Mouse (Mus musculus): ENCODE data around the gene Pdgfra.

Pdgfra gene

GRCm38 (mm10) chr5:75152021-75152425 is at the start of gene Pdgfra:
TSS of gene Pdgfra (plus strand) at chr5:75152292.
- in situ Hi-C loops (cut with MboI, MseI): loop anchor here (5.0 to 10.0 kb wide), 7 partner anchors 355 to 1297 kb away; no protein-coding TSS in a partner anchor

DNA sequence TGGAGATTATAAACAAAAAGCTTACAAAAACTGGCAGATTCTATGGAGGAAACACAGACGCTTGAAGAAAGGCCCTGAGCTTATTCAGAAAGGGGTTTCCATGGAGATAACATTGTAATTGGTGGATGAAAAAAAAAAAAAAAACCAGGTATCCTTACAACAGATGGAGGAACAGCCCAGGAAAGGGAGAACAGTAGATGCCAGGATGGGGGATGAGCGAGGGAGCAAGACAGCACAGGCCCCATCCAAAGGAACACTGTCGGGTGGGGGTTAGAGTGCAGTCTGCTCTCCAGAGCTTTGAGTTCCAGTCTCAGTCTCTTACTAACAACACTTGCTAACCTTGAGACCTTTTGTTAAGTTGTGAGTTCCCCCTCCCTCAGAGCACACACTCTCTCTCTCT is 45.6 kb upstream of the Pdgfra start:
- in situ Hi-C loops (cut with MboI, MseI): no loop called here

GRCm38 (mm10) chr5:75109368-75109767 is 42.7 kb upstream of the Pdgfra start:
- in situ Hi-C loops (cut with MboI, MseI): no loop called here

DNA sequence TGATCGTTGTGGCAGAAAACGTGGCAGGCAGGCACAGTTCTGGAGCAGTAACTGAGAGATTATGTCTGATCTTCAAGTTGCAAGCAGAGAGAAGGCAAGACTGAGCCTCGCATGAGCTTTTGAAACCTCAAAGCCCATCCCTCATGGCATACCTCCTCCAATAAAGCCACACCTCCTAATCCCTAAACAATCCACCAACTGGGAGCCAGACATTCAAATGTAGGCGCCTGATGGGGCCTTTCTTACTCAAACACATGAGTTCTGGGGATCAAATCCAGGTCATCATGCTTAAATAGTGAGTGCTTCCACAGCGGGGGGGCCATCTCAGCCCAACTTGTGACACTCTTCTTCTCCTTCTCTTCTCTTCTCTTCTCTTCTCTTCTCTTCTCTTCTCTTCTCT is 40.3 kb upstream of the Pdgfra start:
- in situ Hi-C loops (cut with MboI, MseI): no loop called here

DNA sequence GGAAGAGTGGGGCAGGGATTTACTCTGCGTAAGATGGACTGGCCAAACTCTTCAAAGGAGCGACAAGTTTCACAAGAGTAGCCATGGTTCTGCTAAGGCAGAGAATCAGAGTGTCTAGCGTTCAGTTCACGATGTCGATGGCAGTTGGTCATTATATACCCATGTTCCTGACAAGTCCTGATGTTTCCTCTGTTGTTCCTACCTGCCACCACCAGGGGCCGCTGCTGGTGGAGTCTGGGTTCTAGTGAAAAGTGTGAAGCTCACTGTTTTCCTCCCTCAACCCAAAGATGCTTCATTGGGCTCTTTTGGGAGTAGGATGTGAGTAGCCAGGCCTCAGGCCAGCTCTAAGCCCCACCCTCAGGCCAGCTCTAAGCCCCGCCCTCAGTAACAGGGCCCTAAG is 33.3 kb upstream of the Pdgfra start:
- in situ Hi-C loops (cut with MboI, MseI): no loop called here

DNA sequence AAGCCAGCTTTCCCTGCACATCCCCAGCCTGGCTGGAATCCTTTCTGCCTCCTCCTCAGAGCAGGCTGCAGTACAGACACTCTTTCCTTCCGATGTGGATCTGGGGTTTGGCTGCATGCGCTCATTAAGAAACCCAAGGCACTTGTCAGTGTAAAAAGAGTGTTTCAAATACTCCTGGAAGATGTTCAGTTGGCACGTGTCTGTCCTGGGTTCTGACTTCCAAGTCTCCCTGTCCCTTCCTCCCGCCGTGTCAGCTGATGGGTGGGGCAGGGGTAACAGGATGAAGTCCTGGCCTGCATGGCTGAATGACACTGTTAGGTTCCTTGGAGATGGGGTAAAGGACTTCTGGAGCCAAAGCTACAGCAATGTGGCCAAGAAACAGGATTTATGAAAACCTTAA is 30.4 kb upstream of the Pdgfra start:
- in situ Hi-C loops (cut with MboI, MseI): no loop called here

DNA sequence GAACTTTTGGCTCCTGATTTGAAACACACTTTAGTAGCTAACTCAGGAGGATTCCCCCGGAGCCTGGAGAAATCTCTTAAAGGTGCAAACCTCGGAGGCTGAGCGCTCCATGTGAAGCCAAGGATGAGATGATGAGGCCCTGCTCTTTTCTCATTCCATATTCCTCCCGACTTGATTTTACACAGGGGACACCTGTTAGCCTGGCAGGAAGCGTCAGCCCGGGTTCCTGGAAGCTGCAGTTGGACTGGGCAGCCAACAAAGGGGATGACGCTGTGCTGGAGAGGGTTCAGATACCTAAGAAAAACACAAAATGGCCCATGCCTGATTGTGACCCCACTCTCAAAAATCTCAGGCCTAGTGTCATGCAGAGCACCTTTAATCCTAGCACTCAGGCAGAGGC is 17.4 kb upstream of the Pdgfra start:
- in situ Hi-C loops (cut with MboI, MseI): no loop called here

DNA sequence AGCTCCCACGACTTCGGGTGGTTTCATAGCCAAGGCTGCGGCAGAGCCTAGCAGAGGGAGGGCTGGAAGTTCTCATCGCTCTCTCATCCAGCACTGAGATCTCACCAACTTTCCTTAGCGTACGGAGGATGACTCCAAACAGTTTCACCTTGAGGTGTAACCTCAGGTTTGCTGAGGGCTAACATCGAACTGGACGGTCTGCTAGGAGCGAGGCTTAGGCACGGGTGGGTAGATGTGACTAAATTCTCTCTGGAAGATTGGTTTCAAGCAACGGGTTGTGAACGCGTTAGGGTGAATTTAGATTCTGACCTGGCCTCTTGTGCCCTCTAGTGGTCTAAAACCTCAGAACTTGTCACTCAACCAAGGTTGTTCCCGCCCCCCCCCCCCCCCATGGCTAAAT is 9.0 kb upstream of the Pdgfra start:
- in situ Hi-C loops (cut with MboI, MseI): no loop called here

DNA sequence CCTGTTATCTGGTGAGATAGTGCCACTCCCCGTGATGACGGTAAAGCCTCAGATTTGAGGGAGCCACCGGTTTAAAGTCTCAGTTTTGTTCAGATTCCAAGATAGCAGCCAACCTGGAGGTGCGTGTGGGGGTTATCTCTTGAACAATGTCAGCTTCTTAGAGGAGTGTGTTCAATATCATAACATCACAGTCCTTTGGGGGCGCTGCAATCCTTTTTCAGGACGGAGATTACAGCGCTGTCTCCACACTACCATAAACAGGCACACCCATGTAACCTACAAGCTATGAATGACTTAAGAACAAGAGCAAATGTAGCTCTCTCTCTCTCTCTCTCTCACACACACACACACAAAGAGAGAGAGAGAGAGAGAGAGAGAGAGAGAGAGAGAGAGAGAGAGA is 8.3 kb upstream of the Pdgfra start:
- in situ Hi-C loops (cut with MboI, MseI): no loop called here

DNA sequence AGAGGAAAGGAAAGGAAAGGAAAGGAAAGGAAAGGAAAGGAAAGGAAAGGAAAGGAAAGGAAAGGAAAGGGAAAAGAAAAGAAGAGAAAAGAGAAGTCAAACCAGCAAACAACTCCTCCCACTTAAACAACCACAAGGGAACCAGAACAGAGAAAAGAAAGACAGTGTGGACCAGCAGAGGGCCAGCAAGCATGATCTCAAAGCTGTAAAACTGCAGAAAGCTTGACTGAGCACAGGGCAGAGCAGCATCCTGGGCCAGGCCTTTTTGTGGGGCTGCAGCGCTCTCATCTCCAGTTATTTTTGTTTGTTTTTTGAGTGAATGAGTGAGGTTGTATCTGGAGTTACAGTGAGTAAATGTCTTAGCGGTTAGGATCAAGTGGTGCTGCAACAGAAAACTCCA is 6.8 kb upstream of the Pdgfra start:
- in situ Hi-C loops (cut with MboI, MseI): loop anchor here (5.0 kb wide), 1 partner anchor 203 kb away; no protein-coding TSS in a partner anchor

DNA sequence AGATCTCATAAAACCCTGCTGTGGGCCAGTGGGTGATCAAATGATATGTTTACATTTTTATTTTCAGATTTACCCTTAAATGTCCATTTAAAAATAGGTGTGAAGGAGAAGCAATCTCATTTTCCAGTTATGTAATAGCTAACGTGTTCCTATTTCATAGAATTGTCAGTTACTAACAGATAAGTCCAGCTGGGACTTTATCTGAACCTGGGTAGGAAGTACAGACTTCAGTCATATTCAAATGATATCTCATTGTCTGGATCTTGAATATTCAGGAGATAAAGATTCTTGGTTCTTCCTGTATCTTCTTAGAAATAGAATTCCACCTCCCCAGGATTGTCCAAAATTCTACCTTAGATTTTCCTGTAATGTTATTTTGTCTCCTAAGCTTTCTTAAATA is 5.6 kb upstream of the Pdgfra start:
- in situ Hi-C loops (cut with MboI, MseI): loop anchor here (5.0 kb wide), 1 partner anchor 204 kb away; no protein-coding TSS in a partner anchor

DNA sequence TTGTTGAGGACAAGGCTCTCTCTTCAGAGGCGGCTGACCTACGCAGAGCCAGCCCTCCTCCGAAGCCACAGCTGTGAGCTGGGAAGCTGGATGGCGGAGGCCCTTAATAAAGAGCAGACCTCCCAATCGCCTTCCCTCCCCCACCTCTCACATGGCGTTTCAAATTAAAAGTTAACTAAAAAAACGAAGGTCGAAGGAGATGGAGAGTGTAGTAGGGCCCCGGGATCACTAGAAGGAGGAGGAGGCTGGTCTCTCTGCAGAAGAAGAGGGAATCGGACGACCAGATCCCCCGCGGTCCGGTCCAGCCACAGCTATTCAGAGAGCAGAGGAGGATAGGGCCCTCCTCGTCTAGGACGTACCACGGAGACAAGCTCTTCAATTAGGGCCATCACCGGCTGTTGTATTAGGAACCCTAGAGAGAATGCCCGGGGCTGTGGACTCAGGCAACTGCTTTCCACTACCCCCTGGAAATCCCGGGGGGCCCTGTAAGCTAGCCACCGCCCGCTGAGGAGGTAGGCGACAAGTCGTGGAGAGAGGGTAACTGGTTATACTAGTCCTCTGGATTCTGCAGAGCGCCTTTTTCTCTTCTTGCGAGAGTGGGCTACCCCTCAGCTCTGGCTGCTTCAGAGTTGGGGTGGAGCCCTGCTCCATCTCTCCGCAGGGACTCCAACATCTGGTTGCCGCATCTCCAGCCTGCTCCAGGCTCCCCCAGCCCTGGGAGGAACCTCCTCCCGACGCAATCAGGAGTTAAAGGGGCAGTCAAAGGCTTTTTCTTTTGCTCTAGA is 3.6 kb upstream of the Pdgfra start:
- in situ Hi-C loops (cut with MboI, MseI): loop anchor here (5.0 kb wide), 1 partner anchor 206 kb away; no protein-coding TSS in a partner anchor

GRCm38 (mm10) chr5:75149380-75149779 is 2.7 kb upstream of the Pdgfra start:
- in situ Hi-C loops (cut with MboI, MseI): loop anchor here (5.0 kb wide), 1 partner anchor 207 kb away; no protein-coding TSS in a partner anchor

DNA sequence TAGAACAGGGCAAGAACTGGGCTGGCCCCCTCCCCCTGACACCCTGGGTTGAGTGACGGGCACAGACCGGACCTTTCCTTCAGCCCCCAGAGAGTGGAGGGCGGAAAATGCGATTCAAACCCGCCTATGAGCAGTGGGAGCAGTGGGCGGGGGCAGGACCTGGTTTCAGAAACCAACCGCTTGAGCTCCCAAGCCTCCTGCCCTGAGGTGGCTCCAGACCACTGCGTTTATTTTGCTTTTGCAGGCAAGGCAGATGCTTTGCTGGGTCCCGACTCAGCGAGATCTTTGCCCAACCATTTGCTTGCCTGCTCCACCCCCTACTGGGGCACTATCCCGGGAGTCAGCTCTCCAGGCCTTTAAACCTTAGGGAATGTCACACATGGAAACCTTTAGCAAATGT is 2.2 kb upstream of the Pdgfra start:
- in situ Hi-C loops (cut with MboI, MseI): loop anchor here (5.0 to 10.0 kb wide), 8 partner anchors 208 to 1295 kb away; no protein-coding TSS in a partner anchor

DNA sequence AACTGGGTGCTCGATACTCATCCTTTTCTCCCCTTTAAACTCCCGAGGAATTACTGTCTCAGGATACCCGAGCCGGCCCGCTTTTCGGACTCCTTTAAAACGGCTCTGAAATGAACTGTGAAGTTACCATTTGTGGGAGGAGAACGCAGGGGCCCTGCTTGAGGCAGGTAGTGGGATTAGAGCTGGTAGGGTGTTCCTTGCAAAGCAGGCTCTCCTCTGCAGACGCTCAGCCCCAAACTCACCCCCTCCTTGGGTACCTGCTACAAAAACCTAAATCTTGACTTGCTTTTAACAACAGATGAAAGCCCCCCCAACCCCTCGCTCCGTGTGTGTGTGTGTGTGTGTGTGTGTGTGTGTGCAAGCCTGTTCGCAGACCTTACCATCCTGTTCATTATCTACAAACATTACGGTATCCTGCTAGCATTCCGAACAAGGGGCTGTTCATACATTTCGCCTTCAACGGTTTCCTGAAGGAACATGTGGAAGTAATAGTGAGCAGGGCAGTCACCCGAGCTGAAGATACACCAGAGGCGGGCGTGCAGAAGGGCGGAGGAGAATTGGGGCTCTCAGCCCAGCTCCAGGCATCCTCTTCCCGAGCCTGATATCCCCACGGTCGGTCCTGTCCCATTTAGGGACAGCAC is 1.6 kb upstream of the Pdgfra start:
- in situ Hi-C loops (cut with MboI, MseI): loop anchor here (5.0 to 10.0 kb wide), 7 partner anchors 353 to 1296 kb away; no protein-coding TSS in a partner anchor

DNA sequence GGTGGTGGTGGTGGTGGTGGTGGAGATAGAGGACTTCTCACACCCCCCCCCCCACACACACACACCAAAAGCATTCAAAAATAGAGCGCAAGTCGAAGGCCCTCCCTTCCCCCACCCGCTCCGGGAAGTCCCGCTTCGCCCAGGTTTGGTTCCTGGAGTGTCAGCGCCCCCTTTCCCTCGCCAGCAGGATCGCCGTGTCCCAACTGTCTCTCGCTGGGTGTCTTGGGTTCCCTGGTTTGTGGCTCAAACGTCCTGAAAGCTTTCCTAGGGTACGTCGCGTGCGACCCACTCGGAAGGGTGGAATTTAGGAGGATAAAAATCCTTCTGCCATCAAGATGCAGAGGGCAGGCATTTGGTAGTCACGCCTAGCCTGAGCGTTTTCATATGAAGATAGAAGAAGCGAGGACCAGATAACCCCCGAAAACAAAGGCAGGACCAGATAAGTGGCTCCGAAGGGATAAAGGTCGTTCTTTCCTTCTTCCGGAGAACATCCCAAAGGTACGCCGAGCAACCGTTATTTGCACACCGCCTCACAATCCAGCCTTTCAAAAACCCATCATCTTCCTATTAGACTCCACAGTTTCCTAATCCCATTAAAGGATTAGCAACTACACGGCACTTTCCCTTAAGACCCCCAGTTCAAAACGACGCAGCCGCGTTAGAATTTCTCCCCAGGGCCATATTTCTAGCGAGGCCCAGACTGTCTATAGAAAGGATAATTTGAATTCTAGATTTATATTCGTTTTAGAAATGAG is 769 bp upstream of the Pdgfra start:
- in situ Hi-C loops (cut with MboI, MseI): loop anchor here (5.0 to 10.0 kb wide), 7 partner anchors 354 to 1297 kb away; no protein-coding TSS in a partner anchor

DNA sequence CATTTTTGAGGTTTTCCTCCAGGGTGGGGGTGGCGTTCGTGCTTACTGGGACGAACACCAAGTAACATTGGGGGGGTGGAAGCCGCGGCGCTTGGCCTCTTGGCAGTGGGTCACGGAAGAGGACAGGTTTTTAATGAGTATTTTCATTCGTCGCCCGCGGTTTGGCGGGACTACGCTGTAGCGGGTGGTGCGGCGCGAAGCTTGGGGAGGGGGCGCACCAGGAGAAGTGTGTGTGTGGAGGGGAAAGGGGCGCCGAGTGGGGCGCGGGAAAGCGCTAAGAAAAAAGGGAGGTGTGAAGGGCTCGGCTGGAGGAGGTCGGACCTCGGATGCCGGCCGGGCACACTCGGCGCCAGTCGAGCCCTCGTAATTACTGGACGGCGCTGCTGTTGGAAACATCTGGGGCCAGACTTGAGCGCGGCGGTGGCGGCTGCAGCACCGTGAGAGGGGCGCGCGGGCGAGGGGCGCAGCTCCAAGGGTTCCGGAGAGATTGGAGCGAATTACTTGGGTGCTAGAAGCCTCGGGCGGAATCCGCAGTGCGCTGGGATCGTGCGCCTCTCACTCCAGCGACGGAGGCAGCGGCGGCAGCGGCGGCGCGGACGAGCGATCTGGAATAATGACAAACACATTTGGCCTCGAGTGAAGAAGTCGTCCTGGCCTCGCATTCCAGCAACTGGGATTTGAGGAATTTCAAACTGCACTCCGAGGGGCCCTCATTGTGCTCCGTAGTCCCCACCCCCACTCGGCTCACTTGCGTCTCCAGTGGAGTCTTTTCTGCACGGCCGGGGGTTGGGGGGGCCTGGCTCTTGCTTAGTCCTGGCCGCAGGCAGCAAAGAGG is 916 bp downstream of the Pdgfra start:
- in situ Hi-C loops (cut with MboI, MseI): loop anchor here (5.0 to 10.0 kb wide), 7 partner anchors 356 to 1298 kb away; no protein-coding TSS in a partner anchor

DNA sequence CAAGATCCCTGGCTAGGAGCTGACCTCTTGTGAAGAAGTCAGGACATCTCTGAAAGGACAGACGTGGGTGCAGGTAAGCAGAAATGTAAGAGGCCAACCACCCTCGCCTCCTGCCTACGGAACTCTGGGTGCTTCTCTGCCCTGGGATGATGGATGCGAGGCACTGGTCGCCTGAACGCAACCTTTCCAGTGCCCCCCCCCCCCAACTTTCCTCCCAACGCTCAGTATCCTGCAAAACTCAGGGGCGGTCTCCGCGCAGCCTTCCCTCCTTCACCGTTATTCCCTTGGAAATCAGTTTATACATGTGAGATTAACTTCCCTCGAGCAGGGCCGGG is 1.5 kb downstream of the Pdgfra start:
- in situ Hi-C loops (cut with MboI, MseI): loop anchor here (5.0 to 10.0 kb wide), 7 partner anchors 356 to 1299 kb away; no protein-coding TSS in a partner anchor

- in situ Hi-C loops (cut with MboI, MseI): loop anchor here (5.0 to 10.0 kb wide), 7 partner anchors 357 to 1299 kb away; no protein-coding TSS in a partner anchor
Measured at GRCm38 (mm10) chr5:75153961-75154620, 2.0 kb downstream of the Pdgfra start.

GRCm38 (mm10) chr5:75154621-75155235 is 2.6 kb downstream of the Pdgfra start:
- in situ Hi-C loops (cut with MboI, MseI): loop anchor here (5.0 to 10.0 kb wide), 7 partner anchors 357 to 1300 kb away; no protein-coding TSS in a partner anchor

All from T-helper 17 cell (primary cell).